ENCODE assay signal across 18 mouse cellular contexts in genomic region chr11:117761801-117762200, GRCm38 (mm10). TPM values are rescaled to one million over a fixed set of nuclear protein-coding genes. Genes with fewer than 3 reads are reported as not detected.
"Had no signal": no experiment of that assay in that cellular context is flagged by ENCODE, and none has a peak within 500 bp of the region (broad histone marks: within the 10 kb centered on the region; RNA-seq: fewer than 3 reads in every experiment).

No protein-coding gene starts in this region.

- H3K9ac ChIP-seq: neural tube, embryonic 13.5 days; neural tube, embryonic 15.5 days; stomach, embryonic 15.5 days had no signal

- H3K27ac ChIP-seq: neural tube, embryonic 13.5 days; neural tube, embryonic 15.5 days; stomach, embryonic 15.5 days; stomach, postnatal 0 days had no signal

- H3K4me3 ChIP-seq: neural tube, embryonic 13.5 days; neural tube, embryonic 15.5 days; stomach, embryonic 15.5 days had no signal

- H3K4me1 ChIP-seq: neural tube, embryonic 13.5 days; neural tube, embryonic 15.5 days had no signal

- DNase-seq: retina, postnatal 1 day; right cerebral cortex, adult 18-20 months; right cerebral cortex, postnatal 14 days; right cerebral cortex, postnatal 25 days; right cerebral cortex, postnatal 4 days; spleen, adult 18-20 months; thymus, adult 18-20 months; thymus, adult 2 months; thymus, postnatal 14 days; thymus, postnatal 25 days; thymus, postnatal 4 days had no signal

- H3K4me2 ChIP-seq: neural tube, embryonic 13.5 days; neural tube, embryonic 15.5 days; stomach, embryonic 15.5 days had no signal

- H3K9me3 ChIP-seq: neural tube, embryonic 13.5 days; neural tube, embryonic 15.5 days; stomach, embryonic 15.5 days had no signal

- H3K27me3 ChIP-seq: neural tube, embryonic 13.5 days; neural tube, embryonic 15.5 days; stomach, embryonic 15.5 days had no signal

RNA-seq across cellular contexts. Expression of gene 6030468B19Rik, which starts 35.7 kb away (rescaled TPM):
- polyA plus RNA-seq: neural tube, embryonic 14.5 days; neural tube, embryonic 15.5 days; stomach, postnatal 0 days; testis, adult 2 months; urinary bladder, adult 2 months had no signal

RNA-seq across cellular contexts. Expression of gene Gm20708, which starts 47.7 kb away (rescaled TPM):
- polyA plus RNA-seq: testis, adult 2 months; thymus, adult 2 months; urinary bladder, adult 2 months had no signal
